Mouse (Mus musculus): ENCODE data around the gene 5330417C22Rik.

DNA sequence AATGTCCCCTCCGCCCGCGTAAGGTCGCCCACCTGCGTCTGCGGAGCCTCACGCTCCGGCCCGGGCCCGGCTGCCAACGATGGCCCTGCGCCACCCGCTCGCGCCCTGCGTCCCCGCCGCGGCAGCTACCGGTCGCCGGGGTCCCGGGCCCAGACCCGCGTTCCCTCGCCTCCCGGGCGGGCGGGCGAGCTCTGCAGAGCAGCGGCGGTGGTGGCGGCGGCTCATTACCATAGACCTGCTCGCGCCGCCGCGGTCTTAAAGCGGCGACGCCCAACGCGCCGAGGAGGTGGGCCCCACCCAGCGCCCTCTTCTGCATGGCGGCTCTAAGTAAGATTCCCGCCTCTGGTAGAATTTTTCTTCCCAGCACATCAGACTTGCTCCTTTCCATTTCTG is 120.5 kb downstream of the 5330417C22Rik start:
- TF ChIP-seq CTCF (IDR thresholded peaks at IDR 0.05 in 2 of 3, conservative IDR thresholded peaks at IDR 0.05 in 1 of 3; ENCODE audit: control insufficient read depth in 1 of 3, insufficient read depth in 1 of 3, low read depth in 2 of 3, low read length in 3 of 3, poor library complexity in 1 of 3, severe bottlenecking in 1 of 3) (no peak), TAL1 (IDR thresholded peaks at IDR 0.05; ENCODE audit: low read length) (no peak), POLR2A (IDR thresholded peaks at IDR 0.05; ENCODE audit: control insufficient read depth in 1 of 2, insufficient read depth in 1 of 2, low read depth in 1 of 2, low read length in 2 of 2, poor library complexity in 1 of 2) (no peak), GATA1 (IDR thresholded peaks at IDR 0.05; ENCODE audit: low read depth, low read length) (no peak), ZKSCAN1 (IDR thresholded peaks at IDR 0.05; ENCODE audit: low read depth, low read length) (no peak), RAD21 (IDR thresholded peaks at IDR 0.05; ENCODE audit: low read depth, low read length) (no peak), MAZ (IDR thresholded peaks at IDR 0.05; ENCODE audit: low read depth, low read length) (no peak), EP300 (IDR thresholded peaks at IDR 0.05; ENCODE audit: low read depth in 1 of 2, low read length in 2 of 2) (no peak), MXI1 (IDR thresholded peaks at IDR 0.05; ENCODE audit: low read depth, low read length) (no peak), ZNF384 (IDR thresholded peaks at IDR 0.05; ENCODE audit: low read depth, low read length) (no peak), CHD2 (IDR thresholded peaks at IDR 0.05; ENCODE audit: low read length) (no peak), POLR2AphosphoS2 (IDR thresholded peaks at IDR 0.05; ENCODE audit: low read length) (no peak), MEF2A (IDR thresholded peaks at IDR 0.05; ENCODE audit: extremely low read depth, insufficient replicate concordance, low read depth, low read length, poor library complexity, severe bottlenecking) (no peak)

Data from MEL (cell line).